Mouse (Mus musculus) neutrophil, adult 5-6 weeks (primary cell): ENCODE measurements around the gene Srprb. TPM values are rescaled to one million over a fixed set of nuclear protein-coding genes. Genes with fewer than 3 reads are reported as not detected.

Experiments used
- ATAC-seq: fragments of 151-379, 151-347 bp; 2 replicates; pipeline ENCODE4 v1.8.0; 2017; ENCODE audit warnings: mild to moderate bottlenecking, moderate TSS enrichment; ENCODE audit not compliant: insufficient number of reproducible peaks, poor library complexity, low FRiP score, severe bottlenecking; ENCODE audit errors: extremely low read depth
- total RNA-seq: library from RNA; stranded (forward); fragments of 200-1000 nt; gene quantifications from 2 replicates; pipeline ENCODE4 v1.2.3, GENCODE M21; 2017

Gene Srprb
- total RNA-seq = 13.6 and 14.2 TPM in 2 replicates

DNA sequence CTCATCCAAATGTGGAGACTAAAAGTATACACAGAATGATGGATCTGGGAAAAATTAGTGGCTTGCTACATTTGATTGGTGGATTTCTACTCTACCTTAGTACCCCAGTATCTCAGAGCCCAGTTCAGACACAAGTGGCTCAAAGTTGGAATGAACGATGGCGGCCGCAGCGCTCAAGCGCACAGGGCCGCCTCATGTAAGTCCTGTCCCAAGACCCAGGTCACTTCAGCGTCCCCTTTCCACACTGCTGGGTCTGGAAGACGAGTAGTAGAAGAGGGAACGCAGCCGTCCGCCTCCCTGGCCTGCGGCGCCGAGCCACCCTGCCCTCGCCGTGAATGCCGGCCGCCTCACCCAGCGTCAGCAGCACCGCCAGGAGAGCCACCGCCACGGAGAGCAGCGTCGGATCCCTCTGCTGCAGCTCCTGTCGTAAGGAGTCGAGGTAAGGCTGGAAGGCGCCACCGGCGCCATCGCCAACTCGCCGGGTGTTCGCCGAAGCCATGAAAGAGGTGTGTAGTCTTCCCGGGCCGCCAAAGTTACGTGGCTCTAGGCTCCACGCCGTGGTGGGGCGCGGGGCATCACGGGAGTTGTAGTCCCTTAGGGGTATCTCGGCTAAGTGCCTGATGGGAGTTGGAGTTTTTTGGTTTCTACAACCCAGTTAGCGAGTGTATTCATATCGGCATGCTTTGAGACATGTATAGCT, at the start of gene Srprb:
Srprb (minus strand) TSS at position 577 of the 700 bp plus-strand sequence.
- ATAC-seq = peak; percentile 100

DNA sequence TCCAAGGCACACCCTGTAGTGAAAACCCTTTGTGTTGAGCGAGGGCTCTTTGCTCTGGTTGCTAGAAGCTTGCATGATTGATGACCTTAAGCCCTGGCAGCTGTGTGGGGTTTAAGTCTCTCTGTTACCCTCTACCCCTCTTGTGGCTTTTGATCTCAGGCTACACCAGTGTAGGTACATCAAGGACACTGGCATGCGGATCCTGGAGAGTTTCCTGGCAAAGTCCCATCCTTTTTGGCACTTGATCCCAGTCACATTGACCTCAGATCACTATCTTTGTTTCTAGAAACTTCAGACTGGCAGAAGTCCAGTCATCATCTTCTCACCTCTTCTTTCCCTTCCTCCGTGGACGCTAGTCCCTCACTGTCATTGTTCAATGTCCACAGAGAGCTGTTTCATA, 46.7 kb upstream of the Srprb start:
- ATAC-seq = no peak

DNA sequence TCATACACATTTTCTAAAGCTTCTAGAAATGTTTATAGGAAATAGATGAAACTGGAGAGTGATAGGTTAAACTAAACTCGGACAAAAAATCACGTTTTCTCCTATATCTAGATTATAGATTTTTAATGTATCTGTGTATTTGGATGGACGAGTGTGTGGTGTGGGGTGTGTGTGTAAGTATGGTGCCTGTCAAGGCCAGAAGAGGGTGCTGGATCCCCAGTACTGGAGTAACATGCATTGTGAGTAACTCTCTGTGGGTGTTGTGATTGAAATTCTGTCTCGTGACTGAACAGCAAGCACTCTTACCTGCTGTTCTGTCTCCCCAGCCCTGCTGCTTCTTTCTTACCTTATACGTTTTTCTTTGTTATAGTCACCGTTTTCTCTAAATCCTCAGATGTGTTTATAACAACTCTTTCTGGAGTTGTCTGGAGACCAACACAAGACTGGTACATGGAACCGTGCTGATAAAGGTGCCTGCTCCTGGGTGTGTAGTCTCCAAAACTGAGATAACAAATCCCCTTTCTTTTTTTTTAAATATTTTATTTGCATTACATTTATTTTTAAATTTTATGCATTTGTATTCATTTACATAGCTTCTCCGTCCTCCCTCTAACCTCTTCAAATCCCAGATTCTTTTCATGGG, 44.7 kb upstream of the Srprb start:
- ATAC-seq = no peak

DNA sequence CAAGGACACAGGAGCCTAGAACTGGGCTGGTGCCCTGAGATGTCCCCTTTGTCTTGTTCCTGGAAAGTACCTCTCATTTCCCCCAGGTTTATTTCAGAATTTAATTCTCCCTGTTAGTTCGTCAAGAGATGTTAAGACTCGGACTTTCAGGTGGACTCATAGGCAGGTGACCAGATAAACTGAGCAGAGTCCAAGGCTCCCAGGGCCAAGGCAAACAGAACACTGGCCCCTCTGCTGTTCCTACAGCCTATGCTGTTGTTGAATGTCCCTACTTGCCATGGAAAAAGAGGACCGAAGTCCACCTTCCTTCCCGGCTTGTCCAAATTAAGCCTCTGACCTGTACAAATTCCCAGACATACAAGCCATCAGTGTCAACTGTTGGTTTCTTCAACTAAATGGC, 41.7 kb upstream of the Srprb start:
- ATAC-seq = no peak

DNA sequence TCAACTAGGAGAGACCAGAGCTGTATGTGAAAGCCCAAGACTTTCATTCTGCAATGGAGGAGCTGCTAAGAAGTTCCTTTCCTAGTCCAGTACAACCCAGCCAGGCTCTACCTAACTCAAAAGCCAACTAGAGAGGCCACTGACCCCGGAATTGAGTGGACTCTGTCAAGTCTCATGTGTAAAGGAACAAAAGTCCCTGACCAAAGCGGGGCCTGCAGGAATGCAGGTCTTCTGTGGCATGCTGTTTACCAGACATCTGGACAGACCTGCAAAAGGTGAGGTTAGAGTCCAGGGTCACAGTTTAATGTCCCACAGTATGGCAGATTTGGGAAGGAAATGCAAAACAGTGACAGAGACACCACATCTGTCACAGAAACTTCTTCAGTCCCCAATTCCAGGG, 39.3 kb upstream of the Srprb start:
- ATAC-seq = no peak

DNA sequence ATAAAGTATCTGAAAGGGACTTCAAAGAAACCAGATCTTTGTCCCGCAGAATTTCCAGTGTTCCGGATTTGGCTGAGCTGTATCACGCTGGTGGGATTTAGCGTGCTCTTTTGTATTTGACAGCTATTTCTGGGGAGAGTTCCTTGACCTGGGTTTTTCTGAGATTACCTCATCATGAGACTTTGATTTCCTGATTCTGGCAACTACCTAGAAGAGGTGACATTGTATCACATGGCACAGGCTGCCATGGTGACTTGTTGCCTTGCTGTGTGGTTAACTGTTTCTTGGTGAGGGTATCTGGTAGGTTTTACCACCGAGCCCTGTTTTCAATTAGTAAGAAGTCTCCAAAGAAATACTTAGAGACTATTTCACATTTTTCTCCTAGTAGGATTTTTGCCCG, 37.5 kb upstream of the Srprb start:
- ATAC-seq = no peak

DNA sequence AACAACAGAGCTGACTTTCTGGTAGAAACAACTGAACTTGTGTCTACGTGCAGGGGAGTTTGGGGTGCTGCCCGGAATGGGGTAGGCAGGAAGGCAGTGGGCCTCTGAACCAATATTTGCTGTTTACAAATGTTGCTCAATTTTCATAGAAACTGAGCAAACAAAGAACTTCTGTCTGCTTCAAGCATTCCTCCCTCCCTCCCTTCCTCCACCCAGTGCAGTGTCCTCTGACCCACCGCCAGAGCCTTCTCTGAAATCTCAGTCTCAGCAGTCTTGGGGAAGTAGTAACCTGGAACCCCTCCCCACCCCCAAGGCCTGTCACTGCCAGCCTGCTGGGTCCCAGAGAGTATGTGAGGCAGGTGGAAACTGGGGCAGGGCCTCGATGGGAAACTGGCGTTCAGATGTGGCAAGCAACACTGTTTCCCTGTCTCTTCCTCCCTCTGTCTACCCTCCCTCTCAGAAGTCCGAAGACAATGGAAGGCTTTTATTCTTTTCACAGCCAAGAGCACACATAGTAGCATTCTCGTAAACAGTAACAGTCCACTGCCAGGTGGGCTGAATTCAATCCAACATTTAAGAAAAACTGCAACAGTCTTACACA, 32.7 kb upstream of the Srprb start:
- 0 out of 2 replicates have a peak, but pooled peaks have one; percentile 9 for ATAC-seq

DNA sequence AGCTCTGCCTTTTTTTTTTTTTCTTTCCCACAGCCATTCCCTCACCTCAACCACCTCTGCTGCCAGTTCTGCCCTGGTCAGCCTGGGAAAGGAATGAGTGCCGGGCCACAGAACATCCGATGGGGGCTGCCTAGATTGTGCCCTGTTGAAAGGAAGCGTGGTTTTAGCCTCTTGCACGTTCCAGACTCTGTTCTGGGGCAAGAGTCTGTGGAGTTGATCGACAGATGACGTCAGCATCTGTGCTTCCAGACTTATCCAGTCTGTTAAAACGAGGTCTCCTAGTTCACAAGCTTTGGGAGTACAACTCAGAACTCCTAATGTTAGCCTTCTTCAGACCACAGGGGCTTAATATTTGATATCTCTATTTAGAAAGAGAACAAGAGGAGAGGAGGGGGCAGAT, 32.1 kb upstream of the Srprb start:
- ATAC-seq = no peak

DNA sequence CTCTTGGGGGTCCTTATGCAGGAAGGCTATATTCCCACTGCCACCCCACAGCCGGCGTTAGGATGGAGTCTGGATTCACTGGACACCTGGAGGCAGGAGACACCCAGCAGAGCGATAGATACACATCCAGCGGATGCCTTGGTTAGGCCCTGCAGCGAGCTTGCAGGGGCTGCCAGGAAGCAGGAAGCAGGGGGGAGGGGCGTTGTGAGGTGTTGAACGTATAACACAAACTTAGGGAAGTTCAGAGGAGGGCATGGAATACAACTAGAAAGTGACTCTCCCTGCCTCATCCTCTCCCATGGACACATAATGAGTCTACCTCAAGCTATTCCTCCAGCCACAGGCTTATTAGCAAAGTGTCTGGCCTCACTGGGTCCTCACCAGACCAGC, 31.1 kb upstream of the Srprb start:
- ATAC-seq = no peak

DNA sequence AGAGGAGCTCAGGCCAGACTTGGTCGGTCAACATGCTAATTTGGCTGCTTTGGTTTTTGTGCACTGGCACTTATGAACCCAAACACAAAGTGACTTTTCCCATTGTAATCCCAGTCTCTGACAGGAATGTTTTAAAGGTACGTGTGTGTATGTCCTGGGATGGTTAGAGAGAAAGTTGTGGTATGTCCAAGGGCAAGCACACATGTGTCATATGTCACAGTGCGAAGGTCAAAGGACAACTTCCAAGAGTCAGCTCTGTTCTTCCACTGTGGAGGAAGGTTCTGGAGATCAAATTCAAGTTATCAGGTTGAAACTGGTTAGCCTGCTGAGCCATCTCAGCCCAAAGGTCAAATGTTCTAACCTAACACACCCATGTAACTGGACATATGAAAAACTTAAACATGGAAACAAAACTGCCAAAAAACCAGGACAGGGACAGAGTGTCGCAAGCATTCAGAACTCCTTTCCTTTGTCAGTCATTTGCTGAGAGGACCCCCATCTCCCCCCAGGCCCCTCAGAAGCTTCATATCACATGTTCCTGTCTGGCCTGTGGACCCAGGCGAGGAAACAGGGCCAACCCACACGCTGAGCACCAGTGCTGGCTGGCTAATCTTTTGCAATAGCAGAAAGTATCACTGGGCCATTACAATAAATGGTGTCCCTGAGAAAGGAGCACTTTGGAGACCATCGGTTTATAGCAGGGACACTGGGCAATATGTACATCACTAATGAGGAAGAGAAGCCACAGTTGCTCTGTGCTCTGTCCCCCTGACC, 30.5 kb upstream of the Srprb start:
- ATAC-seq = no peak

DNA sequence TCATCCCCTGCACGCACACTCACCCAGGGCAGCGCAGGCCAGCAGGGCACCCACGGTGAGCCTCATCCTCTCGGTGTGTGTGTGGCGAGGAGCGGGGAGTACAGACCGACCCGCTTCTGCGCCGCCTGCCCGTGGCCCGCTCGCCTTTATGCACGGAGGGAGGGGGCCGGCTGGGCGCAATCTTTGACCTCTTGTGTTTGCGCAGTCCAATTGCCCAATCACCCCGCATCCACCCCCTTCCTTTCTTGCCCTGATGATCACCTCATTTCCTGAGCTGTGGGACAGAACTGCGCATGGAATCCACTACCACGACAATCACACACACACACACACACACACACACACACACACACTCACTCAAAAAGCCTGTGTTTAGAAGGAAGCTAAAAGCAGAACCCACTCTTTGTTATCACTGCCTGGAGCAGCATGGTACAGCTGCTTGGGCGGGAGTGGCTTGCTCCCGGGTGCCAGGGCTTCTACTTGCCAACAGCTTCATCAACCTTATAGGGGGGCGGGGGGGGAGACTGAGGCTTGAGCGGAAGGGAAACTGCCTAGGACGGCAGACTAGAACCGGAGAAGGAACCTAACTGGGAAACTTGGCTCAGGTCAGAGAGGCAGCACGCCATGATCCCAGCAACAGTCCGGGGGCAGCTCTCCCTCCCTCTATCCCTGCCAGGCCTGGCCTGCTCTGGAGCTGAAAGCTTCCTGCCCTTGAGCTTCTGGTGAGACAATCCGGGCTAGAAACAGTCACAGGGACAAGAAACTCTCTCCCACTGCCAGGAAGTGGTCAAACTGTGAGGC, 28.4 kb upstream of the Srprb start, which contains the start of the genes Gm20425 and Trf:
Gm20425 (minus strand) TSS at position 157 of the 801 bp plus-strand sequence.
Trf (minus strand) TSS at position 294 of the 801 bp plus-strand sequence.
- peak; percentile 75 for ATAC-seq

DNA sequence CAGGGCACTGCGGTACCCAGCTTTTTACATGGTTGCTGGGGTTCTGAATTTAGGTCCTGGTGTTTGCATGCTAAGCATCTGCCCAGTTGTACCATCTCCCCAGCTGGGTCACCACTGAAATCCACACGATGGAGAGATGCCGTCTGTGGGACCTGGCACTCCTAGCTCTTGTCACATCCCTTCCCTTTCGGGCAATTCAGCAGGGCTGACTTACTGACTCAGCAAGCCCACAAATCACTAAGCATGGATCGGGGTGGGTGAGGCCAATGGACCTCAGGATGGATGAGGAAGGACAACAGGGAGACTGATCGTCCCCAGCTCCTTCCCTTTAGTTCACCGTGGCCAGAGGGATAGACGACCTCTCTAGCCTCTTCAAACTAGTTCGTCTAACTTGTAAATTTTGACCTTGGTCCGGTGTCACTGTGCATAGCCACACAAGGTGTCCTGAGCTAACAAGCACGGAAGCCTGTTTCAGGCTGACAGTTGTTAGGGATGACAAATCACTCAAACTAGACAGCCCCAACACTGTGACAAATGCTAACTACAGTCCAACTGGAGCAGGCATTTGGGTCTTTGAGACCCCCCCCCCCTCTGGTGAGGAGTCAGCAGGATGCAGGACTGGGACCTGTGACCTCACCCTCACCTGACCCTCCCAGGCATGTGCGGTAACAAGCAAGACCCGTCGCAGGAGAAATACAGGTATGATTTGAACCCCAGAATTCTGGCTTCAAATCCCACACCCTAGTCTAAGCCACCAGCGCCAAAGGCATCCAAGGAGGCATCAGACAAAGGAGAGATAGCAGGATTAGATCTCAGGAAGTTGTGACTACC, 27.3 kb upstream of the Srprb start:
- ATAC-seq = no peak

DNA sequence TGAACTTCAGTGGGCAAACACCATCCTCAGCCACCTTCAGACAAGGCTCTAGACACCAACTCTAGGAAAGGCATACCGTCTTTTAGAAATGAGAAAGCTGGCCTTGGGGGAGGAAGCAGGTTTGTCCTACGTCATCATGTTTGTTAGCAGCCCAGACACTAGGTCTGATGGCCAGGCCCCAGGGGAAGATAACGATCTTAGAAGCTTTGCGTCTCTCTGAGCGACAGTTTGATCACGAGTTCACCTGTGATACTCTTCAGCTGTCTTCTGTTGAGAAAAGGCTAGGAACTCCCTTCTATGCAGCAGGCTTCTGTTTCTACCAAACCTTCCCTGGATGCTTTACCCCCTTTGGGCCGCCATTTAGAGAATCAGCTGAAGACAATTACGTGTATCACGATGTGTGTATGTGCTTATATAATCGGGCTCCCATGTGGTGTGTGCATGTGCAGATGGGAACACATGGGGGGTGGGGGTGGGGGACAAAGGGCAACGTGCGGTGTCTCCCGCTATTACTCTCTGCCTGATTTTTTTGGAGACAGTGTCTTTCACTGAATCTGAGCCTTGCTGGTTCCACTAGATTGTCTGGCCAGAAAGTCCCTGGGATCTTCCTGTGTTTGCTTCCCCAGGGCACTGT, 26.6 kb upstream of the Srprb start:
- no peak for ATAC-seq

DNA sequence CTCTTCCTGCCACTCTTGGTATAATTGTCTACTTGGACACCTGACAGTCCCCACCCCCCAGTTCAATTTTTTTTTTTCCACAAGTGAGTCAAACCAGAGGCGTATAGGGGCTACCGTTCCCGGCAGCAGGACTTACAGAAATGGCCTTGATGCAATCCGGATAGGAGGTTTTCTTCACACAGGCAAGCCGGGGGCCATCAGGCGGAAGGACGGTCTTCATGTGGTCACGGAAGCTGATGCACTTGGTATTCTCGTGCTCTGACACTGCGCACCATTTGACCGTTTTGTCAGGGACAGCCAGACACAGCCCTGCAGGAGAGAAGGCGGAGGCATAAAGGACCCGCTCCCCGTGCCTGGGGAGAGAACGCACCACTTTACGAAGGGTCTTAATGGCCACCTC, 25.8 kb upstream of the Srprb start:
- ATAC-seq = no peak

DNA sequence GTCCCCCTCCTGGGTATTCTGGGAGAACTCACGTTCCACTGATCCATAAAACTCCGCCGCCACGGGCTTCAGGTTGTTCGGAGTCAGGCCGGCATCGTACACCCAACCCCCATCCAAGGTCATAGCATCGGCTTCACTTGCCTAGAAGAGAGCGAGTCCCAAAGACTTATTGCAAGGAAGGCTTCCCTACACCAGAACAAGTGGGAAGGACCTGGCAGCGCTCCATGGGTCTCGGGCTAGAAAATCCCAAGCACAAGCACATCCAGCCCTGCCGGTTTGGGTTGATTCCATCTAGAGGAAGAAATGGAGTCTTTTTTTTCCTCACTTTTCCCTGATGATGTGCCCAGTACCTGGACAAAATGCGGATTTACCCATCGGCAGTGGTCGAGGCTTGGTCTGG, 24.9 kb upstream of the Srprb start:
- no peak for ATAC-seq

DNA sequence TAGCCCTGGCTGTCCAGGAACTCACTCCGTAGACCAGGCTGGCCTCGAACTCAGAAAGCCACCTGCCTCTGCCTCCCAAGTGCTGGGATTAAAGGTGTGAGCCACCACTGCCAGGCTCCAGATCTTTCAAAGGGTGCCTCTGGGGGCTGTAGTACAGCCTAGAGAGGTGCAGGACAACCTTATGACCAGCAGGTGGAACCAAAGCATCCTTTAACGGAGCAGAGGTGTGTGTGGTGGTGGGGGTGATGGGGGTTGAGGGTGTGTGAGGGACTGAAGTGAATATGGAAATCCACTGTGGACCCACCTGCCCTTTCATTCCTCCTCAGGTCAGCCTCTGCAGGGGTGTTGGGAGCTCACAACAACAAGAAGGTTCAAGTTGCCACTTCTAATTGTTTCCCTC, 23.5 kb upstream of the Srprb start:
- ATAC-seq = peak; percentile 34; the same call in 1 of the 2 replicates

DNA sequence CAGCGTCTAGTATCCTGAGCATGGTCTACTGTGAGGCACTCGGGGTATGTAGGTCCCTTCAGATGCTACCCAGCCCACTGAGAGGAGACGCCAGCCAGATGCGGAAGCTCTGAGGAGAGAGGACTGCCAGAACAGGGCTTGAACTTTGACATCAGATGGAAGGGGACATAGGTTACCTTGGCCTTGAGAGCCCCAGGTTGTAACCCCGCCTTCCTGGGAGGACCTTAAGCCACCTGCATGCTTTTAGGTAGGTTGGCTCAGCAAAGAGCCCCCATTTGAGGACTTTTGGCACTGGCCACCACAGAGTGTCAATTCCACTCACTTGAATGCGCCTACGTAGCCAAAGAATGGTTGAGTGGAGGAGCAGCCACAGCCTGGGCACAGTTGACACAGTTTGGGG, 22.8 kb upstream of the Srprb start:
- ATAC-seq = no peak
